Mouse (Mus musculus) bone marrow macrophage, adult 2 months (primary cell): ENCODE measurements at regions not wholly inside any gene's neighbourhood (a gene's known extent, or its start where the extent isn't known, plus 50 kb on each side); places are given as distances from the start of the nearest gene placed in this dataset.

ENCODE experiments used
- CTCF ChIP-seq: IDR thresholded peaks from 2 replicates; pipeline ENCODE4 v1.5.1; 2012; ENCODE audit warnings: low read depth, mild to moderate bottlenecking, low read length, moderate library complexity
- POLR2A ChIP-seq: IDR thresholded peaks from 2 replicates; pipeline ENCODE4 v1.6.1; 2012; ENCODE audit warnings: mild to moderate bottlenecking, low read depth, low read length, borderline replicate concordance

- TF ChIP-seq POLR2A (no peak), CTCF (no peak)
Measured at GRCm38 (mm10) chr3:149209260-149209659, 218.9 kb upstream of the Adgrl2 start.
